Mouse (Mus musculus) R1 (cell line): ENCODE results near the gene Htr7.

Experiments
- DNase-seq: peaks from one replicate; pipeline ENCODE4 v3.0.0-alpha.2; 2018; ENCODE audit warnings: low read depth, low spot score

The Htr7 gene

DNA sequence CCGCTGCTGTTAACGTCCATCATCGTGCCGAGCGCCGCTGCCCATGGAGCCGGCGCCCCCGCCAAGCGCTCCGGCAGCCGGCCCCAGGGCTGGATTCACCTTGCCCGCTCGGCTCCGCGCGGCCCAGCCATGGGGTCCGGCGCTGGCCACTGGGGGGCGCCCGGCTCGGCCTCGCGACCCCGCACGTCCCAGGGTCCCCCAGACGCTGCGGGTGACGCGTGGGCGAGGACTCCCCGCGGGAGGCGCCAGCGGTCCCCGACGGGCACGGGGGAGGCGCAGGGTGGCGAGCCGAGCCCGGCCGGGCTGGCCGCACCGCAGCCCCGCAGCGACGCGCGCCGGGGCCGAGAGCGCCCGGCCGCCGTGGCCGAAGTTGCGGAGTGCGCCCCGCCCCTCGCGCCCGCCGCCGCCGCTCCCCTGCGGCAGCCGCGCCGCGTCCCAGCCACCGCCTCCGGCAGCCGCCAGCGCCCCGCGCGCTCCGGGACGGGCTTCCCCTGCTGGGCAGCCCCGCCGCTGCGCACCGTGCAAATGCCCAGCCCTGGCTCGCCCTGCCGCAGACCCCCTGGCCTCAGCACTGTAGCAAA is at the start of gene Htr7:
Htr7 (minus strand) TSS at position 277 of the 581 bp plus-strand sequence.
- peak; percentile 16 for DNase-seq

GRCm38 (mm10) chr19:36103909-36104308 is 46.6 kb upstream of the Htr7 start:
- no peak for DNase-seq

- no peak for DNase-seq
These were observed 41.6 kb upstream of the Htr7 start for GRCm38 (mm10) chr19:36098916-36099315.

DNA sequence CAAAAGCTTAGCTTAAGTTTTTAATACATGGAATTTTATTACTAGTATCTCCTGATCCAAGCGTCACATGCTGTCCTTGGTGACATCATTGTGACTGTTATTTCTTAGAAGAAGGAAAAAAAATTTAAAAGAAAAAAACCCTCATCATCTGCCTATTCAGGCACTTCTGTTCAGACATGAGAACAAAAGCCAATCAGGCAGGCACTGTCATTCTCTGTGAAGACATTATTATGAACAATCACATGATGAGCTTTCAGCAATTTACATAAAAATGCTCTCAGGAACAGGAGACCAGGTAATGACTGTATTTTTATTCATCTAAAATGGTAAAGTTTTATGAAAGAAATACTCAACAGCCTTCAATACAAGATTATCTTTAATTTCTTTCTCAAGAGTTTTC is 41.0 kb upstream of the Htr7 start:
- DNase-seq, result no peak

DNA sequence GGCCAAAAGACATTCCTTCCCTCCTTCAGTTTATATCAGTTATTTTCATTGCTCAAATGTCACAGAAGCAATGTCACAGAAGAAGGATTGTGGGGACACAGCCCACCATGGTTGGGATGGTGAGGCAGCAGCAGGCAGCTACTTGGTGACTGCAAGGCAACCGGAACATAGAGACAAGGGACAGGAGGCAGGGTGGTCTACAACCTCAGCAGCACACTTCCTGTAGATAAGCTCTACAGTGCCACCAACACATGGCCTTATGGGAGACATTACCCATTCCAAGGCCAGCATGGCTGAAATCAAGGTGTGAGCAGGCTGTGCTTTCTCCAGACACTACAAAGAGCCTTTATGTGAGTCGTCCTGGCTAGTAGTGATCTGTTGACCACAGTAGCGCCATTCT is 39.9 kb upstream of the Htr7 start:
- no peak for DNase-seq

DNA sequence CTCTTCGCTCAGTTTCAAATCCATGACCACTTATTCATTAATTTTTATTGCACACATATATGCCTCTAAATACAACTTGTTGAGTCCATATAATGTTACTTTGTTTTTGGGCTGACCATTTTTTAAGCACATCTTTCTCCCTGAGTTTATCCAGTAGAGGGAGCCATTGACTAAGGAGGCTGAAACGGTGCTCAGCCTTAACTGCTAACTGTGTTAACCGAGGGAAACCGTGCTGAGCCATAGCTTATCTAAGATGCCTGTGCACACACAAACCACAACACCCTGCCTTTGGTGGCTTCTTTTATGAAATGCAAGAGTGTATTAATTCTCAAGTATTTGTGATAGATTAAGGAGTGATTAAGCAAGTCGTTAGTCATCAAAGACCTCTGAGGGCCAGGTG is 33.5 kb upstream of the Htr7 start:
- peak; percentile 49 for DNase-seq

GRCm38 (mm10) chr19:36083262-36084225 is 26.2 kb upstream of the Htr7 start, which contains the start of gene Rpp30:
TSS of gene Rpp30 (plus strand) at chr19:36083716.
- DNase-seq, result peak; percentile 92

DNA sequence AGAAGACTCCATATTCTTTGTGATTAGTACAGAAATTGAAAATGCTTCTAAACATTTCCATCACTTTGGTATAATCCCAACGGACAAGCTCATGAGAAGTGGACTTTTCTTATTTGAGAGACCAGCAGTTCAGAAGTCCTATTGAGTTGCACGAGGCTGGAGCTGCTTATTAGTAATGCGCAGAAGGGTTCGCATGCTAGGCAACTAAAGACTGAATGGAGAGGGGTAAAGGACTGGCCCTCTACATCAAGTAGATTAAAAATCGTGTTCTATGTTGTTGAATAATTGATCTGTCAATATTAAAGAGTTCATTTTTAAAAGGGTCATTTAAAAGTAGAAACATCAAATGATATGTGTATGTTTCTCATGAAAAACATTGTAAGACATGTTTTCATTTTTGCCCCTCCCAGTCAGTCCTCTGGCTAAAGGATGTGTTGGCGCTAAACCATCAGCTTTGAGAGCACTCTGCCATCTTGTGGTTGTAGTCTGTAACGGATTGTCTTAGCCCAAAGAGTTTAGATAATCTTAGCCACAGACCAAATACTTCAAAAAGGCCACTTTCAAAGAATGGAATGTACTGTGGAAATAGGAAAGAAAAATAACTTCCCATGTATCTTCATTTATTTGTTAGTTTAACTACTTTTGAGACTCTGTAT is 25.4 kb upstream of the Htr7 start:
- DNase-seq, result peak; percentile 80

- no peak for DNase-seq
These were observed 5.7 kb upstream of the Htr7 start for GRCm38 (mm10) chr19:36062801-36063529.

DNA sequence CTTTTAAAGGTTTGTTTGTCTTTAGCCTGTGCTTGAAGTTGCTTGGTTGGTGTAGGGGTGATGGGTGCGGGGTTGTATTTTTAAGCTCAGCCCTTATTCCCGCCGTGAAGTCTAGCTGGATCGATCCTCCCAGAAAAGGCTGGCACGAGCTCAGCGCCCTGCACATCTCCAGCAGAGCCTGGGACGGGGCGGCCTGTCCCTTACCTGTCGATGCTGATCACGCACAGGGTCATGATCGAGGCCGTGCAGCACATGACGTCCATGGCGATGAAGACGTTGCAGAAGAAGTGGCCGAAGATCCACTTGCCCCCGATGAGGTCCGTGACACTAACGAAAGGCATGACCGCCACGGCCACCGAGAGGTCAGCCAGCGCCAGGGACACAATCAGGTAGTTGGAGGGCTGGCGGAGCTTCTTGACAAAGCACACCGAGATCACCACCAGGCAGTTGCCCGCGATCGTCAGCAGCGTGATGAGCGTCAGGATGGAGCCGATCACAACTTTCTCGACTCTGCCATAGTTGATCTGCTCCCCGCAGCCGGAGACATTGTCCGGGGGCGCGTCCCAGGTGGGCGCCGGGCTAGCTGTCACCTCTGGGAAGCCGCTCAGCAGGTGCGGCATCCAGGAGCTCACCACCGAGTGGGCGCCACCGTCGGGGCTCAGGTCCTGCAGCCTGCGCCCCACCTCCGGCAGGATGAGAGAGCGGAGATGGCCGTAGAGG is 645 bp downstream of the Htr7 start:
- peak; percentile 35 for DNase-seq

GRCm38 (mm10) chr19:36046046-36046445 is 11.3 kb downstream of the Htr7 start:
- DNase-seq, result no peak

DNA sequence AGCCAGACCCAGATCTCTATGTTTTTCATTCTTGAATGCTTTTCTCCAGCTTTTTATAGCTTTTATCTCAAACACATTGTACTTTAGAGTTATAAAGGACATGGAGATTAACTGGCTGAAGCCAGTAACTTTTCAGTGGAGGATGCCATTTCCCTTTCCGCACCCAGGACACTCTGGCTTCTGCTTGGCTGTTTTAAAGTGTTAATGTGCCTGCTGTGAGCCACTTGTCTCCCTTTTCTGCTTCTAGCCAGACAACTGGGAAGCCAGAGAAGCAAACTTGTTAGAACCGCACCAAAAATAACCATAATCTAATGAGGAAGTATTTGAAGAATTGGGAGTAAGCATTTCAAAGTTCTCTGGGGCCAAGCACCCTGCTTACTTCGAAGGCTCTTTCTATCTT is 42.5 kb downstream of the Htr7 start:
- DNase-seq, result peak; percentile 42

DNA sequence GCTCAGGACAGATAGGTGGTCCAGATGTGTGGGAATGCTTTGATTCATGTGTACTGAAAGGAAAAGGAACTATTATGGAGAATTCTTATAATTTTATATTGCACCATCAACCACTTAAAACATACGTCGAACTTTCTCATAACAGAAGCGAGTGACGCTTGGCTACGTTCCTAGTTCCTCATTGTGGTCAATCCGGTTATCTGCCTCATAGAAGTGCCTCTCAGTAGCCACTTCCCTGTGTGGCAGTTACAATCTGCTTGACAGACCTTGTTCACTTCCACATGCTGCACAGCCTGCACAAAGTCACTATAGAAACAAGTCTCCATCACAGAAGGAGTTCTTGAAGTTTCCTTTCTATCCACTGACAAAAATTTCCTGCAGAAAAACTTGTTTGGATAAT is 51.0 kb downstream of the Htr7 start:
- DNase-seq, result no peak

- no peak for DNase-seq
These were observed 52.3 kb downstream of the Htr7 start for GRCm38 (mm10) chr19:36004961-36005360.

- DNase-seq, result no peak
These were observed 54.5 kb downstream of the Htr7 start for GRCm38 (mm10) chr19:36002476-36003445.

DNA sequence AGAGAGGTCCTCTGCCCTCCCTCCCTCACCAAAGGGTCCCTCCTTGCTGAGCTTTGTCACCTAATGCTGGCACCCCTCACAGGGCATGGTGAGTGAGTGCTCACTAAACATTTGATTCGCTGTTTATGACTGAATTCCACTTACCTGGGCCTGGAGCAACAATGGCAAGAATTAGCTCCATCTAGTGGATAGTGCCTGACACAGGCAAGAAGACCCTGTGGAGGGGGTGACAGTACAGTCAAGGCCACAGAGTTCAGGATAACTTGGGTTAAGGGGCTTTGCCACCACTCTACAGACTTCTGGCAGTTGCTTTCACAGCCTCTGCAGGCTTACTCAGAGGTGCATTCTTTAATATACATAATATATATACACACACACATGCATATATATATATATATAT is 55.8 kb downstream of the Htr7 start:
- peak; percentile 41 for DNase-seq

GRCm38 (mm10) chr19:36000955-36001354 is 56.4 kb downstream of the Htr7 start:
- no peak for DNase-seq

DNA sequence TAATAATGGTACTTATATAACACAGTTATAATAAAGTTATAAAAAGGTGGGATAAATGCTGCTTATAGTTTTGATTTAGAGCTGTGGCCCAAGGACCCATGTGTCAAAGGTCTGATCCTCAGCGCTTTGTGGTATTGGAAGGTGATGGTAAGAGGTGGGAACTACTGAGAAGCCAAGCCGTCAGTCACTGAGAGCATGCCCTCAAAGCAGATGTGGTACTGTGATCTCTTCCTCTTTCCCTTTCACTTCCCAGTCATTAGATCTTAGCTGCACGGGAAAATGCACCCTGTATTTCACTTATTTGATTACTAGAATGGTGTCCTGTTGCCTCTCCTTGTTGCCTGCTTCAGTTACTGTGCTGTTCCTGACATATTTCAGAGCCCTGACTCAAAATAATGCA is 59.9 kb downstream of the Htr7 start:
- DNase-seq, result no peak

- DNase-seq, result no peak
These were observed 69.8 kb downstream of the Htr7 start for GRCm38 (mm10) chr19:35987461-35987860.

GRCm38 (mm10) chr19:35974681-35975080 is 82.6 kb downstream of the Htr7 start:
- no peak for DNase-seq
